Mouse (Mus musculus) midbrain, postnatal 0 days (tissue): ENCODE measurements around the gene Ndrg4. TPM values are rescaled to one million over a fixed set of nuclear protein-coding genes. Genes with fewer than 3 reads are reported as not detected.
A peak's percentile ranks its signal among the peaks of the same experiment; 100 is the strongest.

ENCODE experiments used
- ATAC-seq: fragments of 200-750 bp; cut with Nextera tagmentation; 2 replicates; pipeline ENCODE4 v1.8.0; 2017; ENCODE audit warnings: moderate number of reproducible peaks, mild to moderate bottlenecking, moderate TSS enrichment, moderate library complexity; ENCODE audit not compliant: low FRiP score
- DNase-seq: peaks from one replicate; pipeline ENCODE4 v3.0.0-alpha.2; 2015; ENCODE audit warnings: low spot score
- H3K27ac ChIP-seq: fragments of 300-500 bp; sonication (generic); 2 replicates; pipeline ENCODE4 v1.5.1; 2014; ENCODE audit warnings: low read depth, mild to moderate bottlenecking, low read length, mixed read lengths
- H3K27me3 ChIP-seq: fragments of 300-500 bp; sonication (generic); 2 replicates; pipeline ENCODE4 v1.6.1; 2014; ENCODE audit warnings: low read length, control low read depth, mixed read lengths; ENCODE audit not compliant: insufficient read depth
- H3K36me3 ChIP-seq: fragments of 300-500 bp; sonication (generic); 2 replicates; pipeline ENCODE4 v1.6.1; 2014; ENCODE audit warnings: low read length, control low read depth, mixed read lengths; ENCODE audit not compliant: insufficient read depth
- H3K4me1 ChIP-seq: fragments of 300-500 bp; sonication (generic); 2 replicates; pipeline ENCODE4 v1.6.1; 2014; ENCODE audit warnings: mild to moderate bottlenecking, control low read depth, antibody characterized with exemption, low read length, mixed read lengths; ENCODE audit not compliant: insufficient read depth
- H3K4me2 ChIP-seq: fragments of 300-500 bp; sonication (generic); 2 replicates; pipeline ENCODE4 v1.6.1; 2014; ENCODE audit warnings: low read depth, mild to moderate bottlenecking, low read length, mixed read lengths; ENCODE audit not compliant: poor library complexity, severe bottlenecking
- H3K4me3 ChIP-seq: fragments of 300-500 bp; sonication (generic); 2 replicates; pipeline ENCODE4 v1.5.1; 2014; ENCODE audit warnings: low read depth, mild to moderate bottlenecking, low read length, moderate library complexity
- H3K9ac ChIP-seq: fragments of 300-500 bp; sonication (generic); replicated peaks from 2 replicates; pipeline ENCODE4 v1.6.1; 2014; ENCODE audit warnings: mild to moderate bottlenecking, low read length, moderate library complexity, mixed read lengths; ENCODE audit not compliant: poor library complexity, severe bottlenecking
- H3K9me3 ChIP-seq: fragments of 300-500 bp; sonication (generic); 2 replicates; pipeline ENCODE4 v1.6.1; 2016; ENCODE audit warnings: low read length, control low read depth
- CTCF ChIP-seq: IDR thresholded peaks from 2 replicates; pipeline ENCODE4 v1.5.1; 2016; ENCODE audit warnings: antibody characterized with exemption, mild to moderate bottlenecking
- WGBS: fragments of 180-500 bp; shearing (Covaris S2); extraction: QIAGEN DNeasy Blood & Tissue Kit; methylation state at CpG from one replicate; pipeline ENCODE4 v1.1.7; 2014; 5-methylcytosine and 5-hydroxymethylcytosine counted together
- microRNA-seq: library from miRNA; unstranded; fragments of <30 nt; microRNA quantifications from one replicate; pipeline ENCODE4, GENCODE M21; 2016; ENCODE audit warnings: borderline number of aligned reads
- polyA plus RNA-seq: library from polyadenylated mRNA; unstranded; fragments of >200 nt; fragmentation: Nextera tagmentation; extraction: Ambion mirVana; gene quantifications from 2 replicates; pipeline ENCODE4 v1.2.1, GENCODE M21; 2015
- total RNA-seq: library from RNA; depleted of rRNA; stranded (reverse); fragments of >200 nt; gene quantifications from 2 replicates; pipeline ENCODE4 v1.2.3, GENCODE M21; 2014; rRNA removed

Ndrg4 gene
- total and polyA plus RNA-seq, 2 experiments from 2014 or later: 641 to 937 TPM

- Histone ChIP-seq H3K9me3 (no peaks in the 10 kb centered on the region), H3K36me3 (peaks cover 37% of the 10 kb centered on the region), H3K9ac (no peak overlapping the region), H3K4me1 (no peaks in the 10 kb centered on the region), H3K27me3 (no peaks in the 10 kb centered on the region), H3K27ac (no peak overlapping the region), H3K4me2 (no peak overlapping the region), H3K4me3 (no peak overlapping the region)
- no peak for TF ChIP-seq CTCF
- DNase-seq (no peak), ATAC-seq (no peak)
- whole genome bisulfite sequencing: 97% methylated on average over 6 of the region's 6 CpGs
These were observed 83.5 kb downstream of the Ndrg4 start for GRCm38 (mm10) chr8:95760323-95760722.

GRCm38 (mm10) chr8:95764133-95764532 lies 87.4 kb downstream of the Ndrg4 start:
- Histone ChIP-seq H3K27me3 (no peaks in the 10 kb centered on the region), H3K4me2 (no peak overlapping the region), H3K4me1 (no peaks in the 10 kb centered on the region), H3K9me3 (no peaks in the 10 kb centered on the region), H3K4me3 (no peak overlapping the region), H3K9ac (no peak overlapping the region), H3K27ac (no peak overlapping the region), H3K36me3 (peaks cover 52% of the 10 kb centered on the region)
- DNase-seq (no peak), ATAC-seq (no peak)
- peak; percentile 23 for TF ChIP-seq CTCF
- 86% methylated on average over 1 of the region's 1 CpGs for WGBS

Small RNA genes within 50 kb of the gene (microRNA-seq; reads per million reads assigned to microRNA genes)
- 1.7 reads per million for gene Mir7073

Other genes with a start within 250 kb of the Ndrg4 start
- 71.9 and 80.4 TPM in 2 replicates for gene Cfap20, start 242.1 kb upstream of the Ndrg4 start, total RNA-seq
- gene Cfap20, start 242.1 kb upstream of the Ndrg4 start, polyA plus RNA-seq: 119 and 129 TPM in 2 replicates
- 19.8 and 28.1 TPM in 2 replicates for gene Csnk2a2, start 186.9 kb upstream of the Ndrg4 start, total RNA-seq
- 8.1 and 9.6 TPM in 2 replicates for gene Csnk2a2, start 186.9 kb upstream of the Ndrg4 start, polyA plus RNA-seq
- 3.2 and 4.0 TPM in 2 replicates for gene Ccdc113, start 142.9 kb upstream of the Ndrg4 start, total RNA-seq
- gene Ccdc113, start 142.9 kb upstream of the Ndrg4 start, polyA plus RNA-seq: 2.7 and 4.0 TPM in 2 replicates
- gene Prss54, start 100.6 kb upstream of the Ndrg4 start, total RNA-seq: not detected in 2 replicates
- gene Prss54, start 100.6 kb upstream of the Ndrg4 start, polyA plus RNA-seq: 0.15 TPM in 1 of 2 replicates, not detected in the other
- gene Gins3, start 43.5 kb upstream of the Ndrg4 start, total RNA-seq: 2.7 and 4.1 TPM in 2 replicates
- gene Gins3, start 43.5 kb upstream of the Ndrg4 start, polyA plus RNA-seq: 4.0 and 4.7 TPM in 2 replicates
- 15.7 and 23.6 TPM in 2 replicates for gene Setd6, start 38.9 kb downstream of the Ndrg4 start, total RNA-seq
- 41.8 and 44.3 TPM in 2 replicates for gene Setd6, start 38.9 kb downstream of the Ndrg4 start, polyA plus RNA-seq
- 177 and 187 TPM in 2 replicates for gene Cnot1, start 130.5 kb downstream of the Ndrg4 start, total RNA-seq
- 23.6 and 26.9 TPM in 2 replicates for gene Cnot1, start 130.5 kb downstream of the Ndrg4 start, polyA plus RNA-seq
- 45.3 and 60.0 TPM in 2 replicates for gene Sap18b, start 148.4 kb downstream of the Ndrg4 start, total RNA-seq
- gene Sap18b, start 148.4 kb downstream of the Ndrg4 start, polyA plus RNA-seq: 273 and 280 TPM in 2 replicates
- 33.4 and 36.6 TPM in 2 replicates for gene Slc38a7, start 176.6 kb downstream of the Ndrg4 start, total RNA-seq
- 23.8 and 27.4 TPM in 2 replicates for gene Slc38a7, start 176.6 kb downstream of the Ndrg4 start, polyA plus RNA-seq
- gene Got2, start 211.6 kb downstream of the Ndrg4 start, total RNA-seq: 226 and 229 TPM in 2 replicates
- gene Got2, start 211.6 kb downstream of the Ndrg4 start, polyA plus RNA-seq: 235 and 251 TPM in 2 replicates